Mouse (Mus musculus) hindbrain, embryonic 10.5 days (tissue): ENCODE data around the gene Zfp94. TPM values are rescaled to one million over a fixed set of nuclear protein-coding genes. Genes with fewer than 3 reads are reported as not detected.

Experiments used
- DNase-seq: peaks from one replicate; pipeline ENCODE4 v3.0.0-alpha.2; 2017; ENCODE audit warnings: low spot score
- H3K27ac ChIP-seq: fragments of 300-500 bp; sonication (generic); 2 replicates; pipeline ENCODE4 v1.5.1; 2016; ENCODE audit warnings: mild to moderate bottlenecking, moderate library complexity
- H3K27me3 ChIP-seq: fragments of 300-500 bp; sonication (generic); 2 replicates; pipeline ENCODE4 v1.6.1; 2016; ENCODE audit warnings: mild to moderate bottlenecking; ENCODE audit not compliant: poor library complexity, insufficient read depth, severe bottlenecking
- H3K36me3 ChIP-seq: fragments of 300-500 bp; sonication (generic); 2 replicates; pipeline ENCODE4 v1.6.1; 2016; ENCODE audit warnings: mild to moderate bottlenecking, moderate library complexity
- H3K4me1 ChIP-seq: fragments of 300-500 bp; sonication (generic); replicated peaks from 2 replicates; pipeline ENCODE4 v1.6.1; 2016; ENCODE audit warnings: mild to moderate bottlenecking
- H3K4me3 ChIP-seq: fragments of 300-500 bp; sonication (generic); 2 replicates; pipeline ENCODE4 v1.5.1; 2016; ENCODE audit warnings: mild to moderate bottlenecking, moderate library complexity
- H3K9me3 ChIP-seq: fragments of 300-500 bp; sonication (generic); 2 replicates; pipeline ENCODE4 v1.6.1; 2016; ENCODE audit warnings: mild to moderate bottlenecking, moderate library complexity
- WGBS: fragments of 180-500 bp; shearing (Covaris S2); methylation state at CpG from one replicate; pipeline ENCODE4 v1.1.7; 2016; 5-methylcytosine and 5-hydroxymethylcytosine counted together
- polyA plus RNA-seq: library from polyadenylated mRNA; unstranded; fragments of >200 nt; fragmentation: Nextera tagmentation; extraction: Ambion mirVana; gene quantifications from 2 replicates; pipeline ENCODE4 v1.2.1, GENCODE M21; 2016

Gene Zfp94
- polyA plus RNA-seq, 1 experiment from 2014 or later, result 13.2 TPM

- Histone ChIP-seq H3K4me3 (peak overlapping the region; percentile 82), H3K36me3 (peaks cover 64% of the 10 kb centered on the region), H3K9me3 (0 out of 2 replicates have a peak, but pooled peaks cover 5% of the 10 kb centered on the region), H3K27me3 (no peaks in the 10 kb centered on the region), H3K27ac (peak overlapping the region; percentile 94), H3K4me1 (peaks cover 25% of the 10 kb centered on the region)
- under 1% methylated on average over 47 of the region's 47 CpGs for WGBS
- peak; percentile 86 for DNase-seq
Measured at GRCm38 (mm10) chr7:24298973-24299708, 17.3 kb downstream of the Zfp94 start.

DNA sequence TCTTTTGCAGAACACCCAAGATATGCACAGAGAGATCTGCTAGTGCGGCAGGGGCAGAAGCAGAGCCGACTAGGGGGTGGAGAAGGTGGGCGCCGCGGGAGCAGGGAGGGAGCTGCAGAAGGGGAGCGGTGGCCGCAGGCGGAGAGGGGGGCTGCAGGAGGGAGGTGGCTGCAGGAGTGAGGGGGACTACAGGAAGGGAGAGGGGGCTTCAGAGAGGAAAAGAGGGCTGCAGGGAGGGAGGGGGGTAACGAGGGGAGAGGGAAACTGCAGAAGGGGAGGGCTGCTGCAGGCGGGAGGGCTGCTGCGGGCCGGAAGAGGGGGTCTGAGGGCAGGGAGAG lies 17.9 kb downstream of the Zfp94 start:
- Histone ChIP-seq H3K27me3 (no peaks in the 10 kb centered on the region), H3K27ac (peak overlapping the region; percentile 94), H3K9me3 (0 out of 2 replicates have a peak, but pooled peaks cover 5% of the 10 kb centered on the region), H3K4me1 (peaks cover 25% of the 10 kb centered on the region), H3K4me3 (peak overlapping the region; percentile 82), H3K36me3 (peaks cover 64% of the 10 kb centered on the region)
- WGBS, result under 1% methylated on average over 12 of the region's 12 CpGs
- no peak for DNase-seq

DNA sequence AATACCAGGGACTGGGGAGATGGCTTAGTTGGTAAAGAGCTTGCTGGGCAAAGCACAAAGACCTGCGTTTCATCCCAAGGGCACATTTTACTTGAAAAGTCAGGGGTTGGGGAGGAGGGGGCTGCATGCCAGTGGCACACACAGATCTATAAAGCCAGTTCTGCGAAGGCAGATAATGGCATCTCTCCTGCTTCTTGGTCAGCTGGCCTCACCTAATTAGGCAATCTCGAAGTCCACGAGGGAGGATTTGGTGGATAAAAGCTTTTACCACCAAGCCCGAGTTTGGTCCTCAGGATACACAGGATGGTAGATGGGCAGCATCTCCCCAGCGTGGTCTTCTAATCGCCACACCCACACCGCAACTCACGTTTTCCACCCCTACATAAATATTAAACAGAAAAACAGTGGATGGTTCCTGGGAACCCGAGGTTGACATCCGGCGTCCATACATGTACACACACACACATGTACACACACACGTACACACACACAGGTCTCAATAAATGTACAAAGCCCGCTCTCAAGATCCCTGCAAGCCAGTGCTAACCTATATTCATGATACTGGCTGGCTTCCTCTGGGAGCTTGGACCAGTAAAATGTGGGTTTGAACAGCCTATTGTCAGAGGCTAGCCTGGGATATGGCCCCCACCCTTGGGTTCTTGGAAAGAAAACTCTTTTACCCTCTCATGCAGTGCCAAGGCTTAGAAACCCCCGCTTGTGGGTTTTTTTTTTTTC lies 18.9 kb downstream of the Zfp94 start:
- H3K9me3 ChIP-seq, result 0 out of 2 replicates have a peak, but pooled peaks cover 5% of the 10 kb centered on the region
- 91% methylated on average over 15 of the region's 15 CpGs for WGBS
- peaks cover 64% of the 10 kb centered on the region for H3K36me3 ChIP-seq
- no peak for DNase-seq
- peak overlapping the region; percentile 82 for H3K4me3 ChIP-seq
- no peak overlapping the region for H3K27ac ChIP-seq
- peaks cover 25% of the 10 kb centered on the region for H3K4me1 ChIP-seq
- no peaks in the 10 kb centered on the region for H3K27me3 ChIP-seq

- H3K4me1 ChIP-seq, result peaks cover 25% of the 10 kb centered on the region
Measured at GRCm38 (mm10) chr7:24296386-24296785, 20.1 kb downstream of the Zfp94 start.

DNA sequence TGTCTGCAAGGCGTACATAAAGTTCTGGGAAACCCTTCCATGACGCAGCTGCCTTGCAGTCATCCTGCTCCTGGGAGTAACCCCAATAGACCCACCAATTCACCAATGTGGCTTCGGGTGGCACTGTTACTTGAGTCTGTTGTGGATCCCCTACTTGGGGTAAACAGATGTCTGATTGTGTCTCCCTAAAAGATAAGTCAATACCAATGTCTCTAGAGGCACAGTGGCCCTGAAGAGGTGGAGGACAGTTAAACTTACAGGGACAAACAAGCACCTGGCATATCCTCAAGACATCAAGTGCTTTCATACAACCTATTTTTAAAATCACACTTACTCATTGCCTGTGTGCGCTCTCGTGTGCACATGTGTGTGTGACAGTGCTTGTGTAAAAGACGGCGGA lies 21.1 kb downstream of the Zfp94 start:
- H3K27ac ChIP-seq, result no peak overlapping the region
- no peak overlapping the region for H3K4me3 ChIP-seq
- H3K9me3 ChIP-seq, result peaks cover 16% of the 10 kb centered on the region; the same call in 1 of the 2 replicates
- H3K36me3 ChIP-seq, result peaks cover 75% of the 10 kb centered on the region
- 94% methylated on average over 7 of the region's 7 CpGs for WGBS
- H3K4me1 ChIP-seq, result peaks cover 17% of the 10 kb centered on the region
- DNase-seq, result no peak
- no peaks in the 10 kb centered on the region for H3K27me3 ChIP-seq

More at GRCm38 (mm10) chr7:24296386-24296785, 20.1 kb downstream of the Zfp94 start:
- Histone ChIP-seq H3K9me3 (peaks cover 11% of the 10 kb centered on the region; the same call in 1 of the 2 replicates), H3K36me3 (peaks cover 65% of the 10 kb centered on the region), H3K27me3 (no peaks in the 10 kb centered on the region), H3K4me3 (no peak overlapping the region), H3K27ac (no peak overlapping the region)
- WGBS, result 95% methylated on average over 7 of the region's 7 CpGs
- DNase-seq, result no peak

- Histone ChIP-seq H3K4me1 (peaks cover 14% of the 10 kb centered on the region), H3K27me3 (no peaks in the 10 kb centered on the region), H3K9me3 (peaks cover 22% of the 10 kb centered on the region; the same call in 1 of the 2 replicates), H3K4me3 (no peak overlapping the region), H3K27ac (no peak overlapping the region), H3K36me3 (peaks cover 81% of the 10 kb centered on the region)
- DNase-seq, result no peak
- WGBS, result 97% methylated on average over 4 of the region's 4 CpGs
Measured at GRCm38 (mm10) chr7:24294763-24295162, 21.7 kb downstream of the Zfp94 start.

- DNase-seq, result no peak
- Histone ChIP-seq H3K4me1 (peaks cover 9% of the 10 kb centered on the region), H3K27ac (no peak overlapping the region), H3K4me3 (no peak overlapping the region), H3K27me3 (no peaks in the 10 kb centered on the region), H3K9me3 (peaks cover 20% of the 10 kb centered on the region; the same call in 1 of the 2 replicates), H3K36me3 (peaks cover 96% of the 10 kb centered on the region)
- WGBS, result 87% methylated on average over 12 of the region's 12 CpGs
Measured at GRCm38 (mm10) chr7:24293061-24293851, 23.2 kb downstream of the Zfp94 start.

DNA sequence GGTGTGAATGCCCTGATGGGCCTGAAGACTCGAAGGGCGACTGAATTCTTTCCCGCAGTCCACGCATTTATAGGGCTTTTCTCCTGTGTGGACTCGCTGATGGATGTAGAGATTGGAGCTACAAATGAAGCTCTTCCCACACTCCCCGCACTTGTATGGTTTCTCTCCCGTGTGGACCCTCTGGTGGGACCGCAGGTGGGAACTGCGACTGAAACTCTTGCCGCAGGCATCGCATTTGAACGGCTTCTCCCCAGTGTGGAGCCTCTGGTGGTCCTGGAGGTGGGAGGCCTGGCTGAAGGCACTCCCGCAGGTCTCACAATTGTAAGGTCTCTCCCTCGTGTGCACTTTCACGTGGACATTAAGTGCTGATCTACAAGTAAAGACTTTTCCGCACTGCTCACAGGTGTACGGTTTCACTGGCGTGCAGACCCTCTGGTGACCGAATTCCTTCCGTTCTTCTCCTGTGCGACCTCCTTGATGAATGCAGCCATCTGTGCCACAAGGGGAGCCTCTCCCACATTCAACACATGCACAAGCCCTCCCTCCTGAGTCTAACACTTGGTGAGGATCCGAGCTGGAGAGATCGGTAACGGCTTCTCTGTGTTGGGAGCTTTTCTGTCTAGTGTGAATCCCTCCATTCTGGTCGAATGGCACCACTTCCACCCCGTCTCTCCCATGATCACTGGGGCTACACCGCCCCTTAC lies 24.9 kb downstream of the Zfp94 start:
- no peak for DNase-seq

DNA sequence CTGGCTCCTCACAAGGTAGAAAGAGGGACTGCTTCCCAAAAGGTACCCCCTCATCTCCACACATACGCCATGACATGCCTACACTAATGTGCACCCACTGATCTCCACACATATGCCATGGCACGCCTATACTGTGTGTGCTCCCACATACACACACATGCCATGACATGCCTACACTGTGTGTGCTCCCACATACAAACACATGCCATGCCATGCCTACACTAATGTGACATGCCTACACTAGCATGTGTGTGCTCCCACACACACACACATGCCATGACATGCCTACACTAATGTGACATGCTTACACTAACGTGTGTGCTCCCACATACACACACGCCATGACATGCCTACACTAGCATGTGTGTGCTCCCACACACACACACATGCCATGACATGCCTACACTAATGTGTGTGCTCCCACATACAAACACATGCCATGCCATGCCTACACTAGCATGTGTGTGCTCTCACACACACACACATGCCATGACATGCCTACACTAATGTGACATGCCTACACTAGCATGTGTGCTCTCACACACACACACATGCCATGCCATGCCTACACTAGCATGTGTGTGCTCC lies 26.3 kb downstream of the Zfp94 start:
- Histone ChIP-seq H3K4me1 (no peaks in the 10 kb centered on the region), H3K4me3 (no peak overlapping the region), H3K36me3 (peaks cover 85% of the 10 kb centered on the region), H3K27ac (no peak overlapping the region), H3K9me3 (peaks cover 28% of the 10 kb centered on the region; the same call in 1 of the 2 replicates), H3K27me3 (no peaks in the 10 kb centered on the region)
- WGBS, result 93% methylated on average over 4 of the region's 4 CpGs
- DNase-seq, result no peak

More for the DNA sequence above, 24.9 kb downstream of the Zfp94 start:
- 90% methylated on average over 27 of the region's 27 CpGs for WGBS
- Histone ChIP-seq H3K27ac (no peak overlapping the region), H3K27me3 (no peaks in the 10 kb centered on the region), H3K9me3 (peaks cover 28% of the 10 kb centered on the region; the same call in 1 of the 2 replicates), H3K4me1 (no peaks in the 10 kb centered on the region), H3K4me3 (no peak overlapping the region), H3K36me3 (peaks cover 98% of the 10 kb centered on the region)

DNA sequence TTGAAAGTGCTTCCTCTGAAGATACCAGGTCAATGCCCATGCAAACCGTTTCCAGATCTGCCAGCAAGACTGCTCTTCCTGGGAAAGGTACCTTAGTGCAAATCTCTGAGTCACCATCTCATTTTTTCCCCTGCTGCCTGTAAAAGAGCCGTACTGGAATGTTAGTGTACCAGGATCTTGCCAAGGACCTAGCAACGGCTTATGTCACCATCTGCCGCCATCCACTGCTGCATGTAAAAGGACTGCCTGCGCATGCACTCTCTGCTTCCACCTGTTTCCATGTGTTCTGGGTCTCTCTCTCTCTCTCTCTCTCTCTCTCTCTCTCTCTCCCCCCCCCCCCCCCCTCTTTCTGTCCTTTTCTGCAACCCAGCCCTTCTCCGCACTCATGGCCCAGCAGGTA lies 28.0 kb downstream of the Zfp94 start:
- 92% methylated on average over 6 of the region's 6 CpGs for WGBS
- H3K36me3 ChIP-seq, result peaks cover 68% of the 10 kb centered on the region
- H3K27ac ChIP-seq, result no peak overlapping the region
- H3K9me3 ChIP-seq, result peaks cover 31% of the 10 kb centered on the region; the same call in 1 of the 2 replicates
- DNase-seq, result no peak
- no peaks in the 10 kb centered on the region for H3K4me1 ChIP-seq
- H3K27me3 ChIP-seq, result no peaks in the 10 kb centered on the region
- H3K4me3 ChIP-seq, result no peak overlapping the region

DNA sequence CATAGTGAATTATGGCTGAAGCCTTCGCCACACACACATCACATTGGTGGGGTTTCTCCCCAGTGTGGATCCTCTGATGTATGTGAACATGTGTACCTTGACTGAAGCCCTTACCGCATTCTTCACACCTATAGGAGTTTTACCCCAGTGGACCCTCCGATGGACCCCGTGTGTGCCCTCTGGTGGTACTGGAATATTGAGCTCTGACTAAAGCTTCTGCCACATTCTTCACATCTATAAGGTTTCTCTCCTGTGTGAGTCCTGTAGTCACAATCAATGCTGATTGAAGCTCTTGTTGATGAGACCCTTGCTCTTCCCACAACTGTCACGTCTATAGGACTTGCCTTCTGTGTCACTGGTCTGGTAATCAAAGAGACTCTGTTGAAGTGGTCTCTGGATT lies 28.8 kb downstream of the Zfp94 start:
- WGBS, result 89% methylated on average over 5 of the region's 5 CpGs

DNA sequence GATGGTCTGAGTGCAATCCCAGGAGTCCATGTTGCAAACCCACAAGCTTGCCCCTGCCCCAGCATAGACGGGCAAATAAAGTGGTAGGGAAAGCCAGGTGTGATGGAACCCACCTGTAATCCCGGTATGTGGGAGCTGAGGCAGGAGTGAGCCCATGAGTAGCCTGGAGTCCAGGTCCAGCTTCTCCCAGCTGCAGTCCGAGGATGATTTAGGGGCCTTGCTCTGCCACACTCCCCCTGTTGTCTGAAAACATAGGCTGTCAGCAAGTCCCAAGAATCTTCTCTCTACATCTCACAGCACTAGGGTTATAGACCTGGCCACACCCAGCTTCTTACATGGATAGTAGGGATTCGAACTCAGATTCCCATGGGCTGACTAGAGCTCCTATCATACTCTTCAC lies 29.6 kb downstream of the Zfp94 start:
- Histone ChIP-seq H3K4me1 (no peaks in the 10 kb centered on the region), H3K27ac (no peak overlapping the region), H3K27me3 (no peaks in the 10 kb centered on the region), H3K4me3 (no peak overlapping the region), H3K9me3 (peaks cover 28% of the 10 kb centered on the region; the same call in 1 of the 2 replicates), H3K36me3 (peaks cover 52% of the 10 kb centered on the region)
- 77% methylated on average over 4 of the region's 4 CpGs for WGBS
- DNase-seq, result no peak

More for the DNA sequence above, 28.8 kb downstream of the Zfp94 start:
- no peaks in the 10 kb centered on the region for H3K27me3 ChIP-seq
- no peak overlapping the region for H3K27ac ChIP-seq
- H3K36me3 ChIP-seq, result peaks cover 60% of the 10 kb centered on the region
- no peak overlapping the region for H3K4me3 ChIP-seq
- peaks cover 31% of the 10 kb centered on the region; the same call in 1 of the 2 replicates for H3K9me3 ChIP-seq
- no peak for DNase-seq
- H3K4me1 ChIP-seq, result no peaks in the 10 kb centered on the region
